Mouse (Mus musculus) midbrain, embryonic 10.5 days (tissue): ENCODE data around the gene Gm9376. TPM values are rescaled to one million over a fixed set of nuclear protein-coding genes. Genes with fewer than 3 reads are reported as not detected.

ENCODE experiments used
- DNase-seq: peaks from one replicate; pipeline ENCODE4 v3.0.0-alpha.2; 2017; ENCODE audit warnings: low spot score
- H3K27ac ChIP-seq: fragments of 300-500 bp; sonication (generic); replicated peaks from 2 replicates; pipeline ENCODE4 v1.5.1; 2016; ENCODE audit warnings: mild to moderate bottlenecking
- H3K27me3 ChIP-seq: fragments of 300-500 bp; sonication (generic); 2 replicates; pipeline ENCODE4 v1.6.1; 2016; ENCODE audit warnings: low read depth, mild to moderate bottlenecking; ENCODE audit not compliant: poor library complexity, severe bottlenecking
- H3K36me3 ChIP-seq: fragments of 300-500 bp; sonication (generic); 2 replicates; pipeline ENCODE4 v1.6.1; 2016; ENCODE audit warnings: mild to moderate bottlenecking, moderate library complexity
- H3K4me1 ChIP-seq: fragments of 300-500 bp; sonication (generic); 2 replicates; pipeline ENCODE4 v1.6.1; 2016
- H3K4me3 ChIP-seq: fragments of 300-500 bp; sonication (generic); 2 replicates; pipeline ENCODE4 v1.5.1; 2016; ENCODE audit warnings: mild to moderate bottlenecking, moderate library complexity
- H3K9me3 ChIP-seq: fragments of 300-500 bp; sonication (generic); replicated peaks from 2 replicates; pipeline ENCODE4 v1.6.1; 2016; ENCODE audit warnings: mild to moderate bottlenecking
- WGBS: fragments of 180-500 bp; shearing (Covaris S2); methylation state at CpG from one replicate; pipeline ENCODE4 v1.1.7; 2016; 5-methylcytosine and 5-hydroxymethylcytosine counted together
- microRNA-seq: library from miRNA; unstranded; fragments of <30 nt; microRNA quantifications from one replicate; pipeline ENCODE4, GENCODE M21; 2017
- polyA plus RNA-seq: library from polyadenylated mRNA; unstranded; fragments of >200 nt; fragmentation: Nextera tagmentation; extraction: Ambion mirVana; gene quantifications from 2 replicates; pipeline ENCODE4 v1.2.1, GENCODE M21; 2016

Gm9376 gene
- polyA plus RNA-seq, 1 experiment from 2014 or later, result not detected

DNA sequence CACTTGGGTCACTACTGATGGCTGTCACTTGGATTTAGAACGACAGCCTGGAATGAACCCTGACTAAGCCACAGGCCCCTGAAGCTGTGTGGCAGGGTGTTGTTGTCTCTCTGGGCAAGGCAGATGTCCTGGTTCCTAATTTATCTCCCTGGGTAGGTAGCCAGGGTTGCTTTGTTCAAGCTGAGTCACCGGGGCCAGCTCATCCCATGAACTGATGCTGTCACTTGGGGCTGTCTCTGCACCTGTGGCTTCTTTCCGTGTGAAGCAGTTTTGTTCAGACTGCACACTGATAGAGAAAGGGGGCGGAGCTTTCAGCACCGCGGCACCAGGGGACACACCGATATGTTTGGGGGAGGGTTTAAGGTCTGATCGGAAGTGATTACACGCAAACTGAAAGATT is 37.8 kb downstream of the Gm9376 start:
- no peak overlapping the region for H3K4me3 ChIP-seq
- no peaks in the 10 kb centered on the region for H3K27me3 ChIP-seq
- 0 out of 2 replicates have a peak overlapping the region, but pooled peaks have one; percentile 28 for H3K27ac ChIP-seq
- no peaks in the 10 kb centered on the region for H3K9me3 ChIP-seq
- WGBS, result 87% methylated on average over 9 of the region's 9 CpGs
- peaks cover 8% of the 10 kb centered on the region for H3K4me1 ChIP-seq
- DNase-seq, result no peak
- no peaks in the 10 kb centered on the region for H3K36me3 ChIP-seq

DNA sequence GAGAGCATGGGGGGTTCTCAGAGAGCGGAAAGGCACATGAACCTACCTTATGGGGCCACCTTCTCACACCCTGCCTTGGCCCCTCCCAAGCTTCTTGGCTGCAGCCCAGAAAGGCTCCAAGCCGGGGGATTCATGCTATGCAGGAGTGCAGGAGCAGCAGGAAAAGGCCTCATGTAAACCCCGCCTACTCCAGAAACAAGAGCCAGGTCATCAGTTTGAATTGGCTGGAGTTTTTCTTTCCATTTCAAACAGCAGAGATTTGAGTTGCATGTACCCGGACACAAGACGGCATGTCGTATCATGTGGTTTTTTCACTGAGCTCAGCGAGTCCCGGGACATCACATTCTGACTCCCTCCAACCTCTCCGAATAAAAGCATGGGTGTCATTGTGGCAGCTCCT is 39.2 kb downstream of the Gm9376 start:
- Histone ChIP-seq H3K27ac (no peak overlapping the region), H3K27me3 (no peaks in the 10 kb centered on the region), H3K4me3 (no peak overlapping the region), H3K9me3 (no peaks in the 10 kb centered on the region), H3K36me3 (no peaks in the 10 kb centered on the region), H3K4me1 (peaks cover 8% of the 10 kb centered on the region)
- DNase-seq, result no peak
- WGBS, result 83% methylated on average over 9 of the region's 9 CpGs

GRCm38 (mm10) chr14:118307060-118307459 is 40.3 kb downstream of the Gm9376 start:
- 90% methylated on average over 8 of the region's 8 CpGs for WGBS
- H3K27me3 ChIP-seq, result no peaks in the 10 kb centered on the region
- no peaks in the 10 kb centered on the region for H3K36me3 ChIP-seq

DNA sequence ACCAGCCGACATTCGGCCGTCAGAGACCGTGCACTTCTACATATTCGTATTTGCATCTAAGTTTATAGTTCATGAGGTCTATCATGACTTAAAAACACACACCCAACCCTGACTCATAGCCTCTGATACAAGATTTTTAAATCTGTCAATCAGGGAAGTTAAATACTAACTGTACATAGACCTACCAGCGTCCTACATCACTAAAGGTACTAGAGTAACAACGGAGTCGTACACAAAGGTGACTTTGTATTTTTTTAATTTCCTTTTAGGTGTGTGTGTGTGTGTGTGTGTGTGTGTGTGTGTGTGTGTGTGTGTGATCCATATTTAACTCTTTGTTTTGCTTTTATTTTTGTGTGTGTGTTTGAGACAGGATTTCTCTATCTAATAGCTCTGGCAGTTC is 44.9 kb downstream of the Gm9376 start:
- DNase-seq, result no peak
- Histone ChIP-seq H3K36me3 (no peaks in the 10 kb centered on the region), H3K4me3 (no peak overlapping the region), H3K4me1 (no peaks in the 10 kb centered on the region), H3K27ac (no peak overlapping the region), H3K9me3 (no peaks in the 10 kb centered on the region; the same call in 1 of the 2 replicates), H3K27me3 (no peaks in the 10 kb centered on the region; the same call in none of the 2 replicates)
- 96% methylated on average over 8 of the region's 8 CpGs for WGBS

More at GRCm38 (mm10) chr14:118307060-118307459, 40.3 kb downstream of the Gm9376 start:
- no peaks in the 10 kb centered on the region for H3K9me3 ChIP-seq
- H3K4me3 ChIP-seq, result no peak overlapping the region
- peaks cover 8% of the 10 kb centered on the region for H3K4me1 ChIP-seq
- H3K27ac ChIP-seq, result no peak overlapping the region
- DNase-seq, result no peak

- Histone ChIP-seq H3K4me3 (no peak overlapping the region), H3K4me1 (no peaks in the 10 kb centered on the region), H3K9me3 (no peaks in the 10 kb centered on the region; the same call in 1 of the 2 replicates), H3K36me3 (no peaks in the 10 kb centered on the region), H3K27me3 (peaks cover 3% of the 10 kb centered on the region), H3K27ac (no peak overlapping the region)
- 91% methylated on average over 10 of the region's 10 CpGs for WGBS
- no peak for DNase-seq
Observed at GRCm38 (mm10) chr14:118312664-118313063, 45.9 kb downstream of the Gm9376 start.

- Histone ChIP-seq H3K4me1 (no peaks in the 10 kb centered on the region), H3K27ac (no peak overlapping the region), H3K9me3 (no peaks in the 10 kb centered on the region; the same call in 1 of the 2 replicates), H3K36me3 (no peaks in the 10 kb centered on the region), H3K27me3 (peaks cover 16% of the 10 kb centered on the region), H3K4me3 (no peak overlapping the region)
- 92% methylated on average over 3 of the region's 3 CpGs for WGBS
- no peak for DNase-seq
Observed at GRCm38 (mm10) chr14:118313931-118314330, 47.2 kb downstream of the Gm9376 start.

DNA sequence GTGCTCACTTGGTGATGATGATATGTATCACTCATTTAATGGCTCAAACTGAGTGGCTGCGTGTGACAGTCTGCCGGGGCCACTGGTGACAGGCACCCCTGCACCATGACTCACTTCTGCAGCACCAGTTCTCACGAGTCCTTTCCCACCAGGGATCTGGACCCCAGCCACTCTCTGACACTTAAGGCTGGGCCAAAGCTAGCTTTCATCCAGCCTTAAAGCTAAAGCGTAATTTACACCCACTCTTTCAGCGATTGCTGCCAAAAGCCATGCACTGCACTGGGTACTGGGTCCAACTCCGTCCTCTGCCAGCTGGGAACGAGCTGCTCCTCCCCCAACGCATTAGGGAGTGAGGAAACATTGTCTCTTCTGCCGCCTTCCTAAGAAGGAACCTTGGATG is 50.5 kb downstream of the Gm9376 start:
- Histone ChIP-seq H3K4me1 (peaks cover 9% of the 10 kb centered on the region), H3K9me3 (no peaks in the 10 kb centered on the region; the same call in 1 of the 2 replicates), H3K4me3 (no peak overlapping the region), H3K27me3 (peaks cover 48% of the 10 kb centered on the region), H3K27ac (no peak overlapping the region), H3K36me3 (no peaks in the 10 kb centered on the region)
- DNase-seq, result no peak
- 80% methylated on average over 9 of the region's 9 CpGs for WGBS

Small RNAs within 50 kb of the gene (microRNA-seq; reads per million reads assigned to microRNA genes)
- not detected for gene Mir6241

Other genes starting within 250 kb of the Gm9376 start
- gene Dct, start 214.7 kb upstream of the Gm9376 start, polyA plus RNA-seq, result 3.5 TPM in 2 replicates
- 28.3 and 29.1 TPM in 2 replicates for gene Tgds, start 134.2 kb upstream of the Gm9376 start, polyA plus RNA-seq
- 35.8 and 38.5 TPM in 2 replicates for gene Gpr180, start 129.8 kb upstream of the Gm9376 start, polyA plus RNA-seq
- 11.1 and 12.3 TPM in 2 replicates for gene Sox21, start 29.9 kb upstream of the Gm9376 start, polyA plus RNA-seq